Mouse (Mus musculus): ENCODE measurements around the gene Spaca7. TPM values are rescaled to one million over a fixed set of nuclear protein-coding genes. Genes with fewer than 3 reads are reported as not detected.
"Not testable (repeated sequence)": the region's sequence is repeated elsewhere in the genome, so short reads cannot be mapped to it uniquely, and the experiment has no call there.

The Spaca7 gene
- polyA plus RNA-seq, 1 experiment from 2014 or later = not detected

- Histone ChIP-seq H3K4me3 (ENCODE audit: inconsistent target) (no peak overlapping the region), H3K27ac (no peak overlapping the region), H3K36me3 (ENCODE audit: inconsistent target) (no peaks in the 10 kb centered on the region), H3K79me2 (ENCODE audit: inconsistent target) (no peaks in the 10 kb centered on the region)
- WGBS (ENCODE audit: missing documents) = 86% methylated on average over 10 of the region's 10 CpGs
Observed at GRCm38 (mm10) chr8:12565488-12565887, 7.3 kb upstream of the Spaca7 start.

DNA sequence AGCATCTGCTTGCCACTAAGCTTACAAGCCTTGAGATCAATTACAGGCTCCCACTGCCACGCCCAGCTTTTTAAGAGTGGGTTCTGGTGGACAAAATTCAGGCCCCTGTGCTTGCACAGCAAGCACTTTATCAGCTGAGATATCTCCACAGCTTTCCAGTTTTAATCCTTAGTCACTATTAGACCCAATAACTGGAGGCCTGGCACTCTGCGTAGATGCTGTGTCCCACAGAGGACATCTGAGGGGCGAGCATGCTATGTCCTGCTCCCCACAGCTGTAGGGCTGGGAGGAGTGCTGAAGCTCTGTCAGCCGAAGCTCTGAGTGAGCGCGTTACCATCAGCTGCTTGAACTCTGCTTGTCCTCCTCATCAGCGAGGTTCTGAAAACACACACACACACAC lies 6.3 kb upstream of the Spaca7 start:
- H3K4me3 ChIP-seq (ENCODE audit: inconsistent target) = no peak overlapping the region
- 68% methylated on average over 4 of the region's 7 CpGs for WGBS (ENCODE audit: missing documents)

DNA sequence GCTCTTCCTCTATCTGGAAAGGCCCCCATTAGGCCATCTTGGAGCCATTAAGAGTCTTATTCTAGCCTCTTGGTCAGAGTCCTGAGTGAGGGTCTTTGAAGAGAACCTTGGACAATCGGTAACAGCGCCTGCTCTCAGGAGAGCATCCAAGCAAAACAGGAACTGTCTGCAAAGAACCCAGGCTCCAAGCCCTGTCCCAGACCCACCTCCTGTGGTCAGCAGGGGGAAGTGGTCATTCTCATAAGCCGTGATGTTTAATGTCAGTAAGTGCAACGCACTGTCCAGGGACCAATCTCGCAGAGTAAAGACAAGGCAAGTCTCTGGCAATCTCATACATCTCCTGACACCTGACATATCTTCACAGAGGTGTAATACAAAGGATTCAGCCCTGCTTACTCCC lies 3.2 kb downstream of the Spaca7 start:
- Histone ChIP-seq H3K79me2 (ENCODE audit: inconsistent target) (no peaks in the 10 kb centered on the region), H3K4me3 (ENCODE audit: inconsistent target) (no peak overlapping the region), H3K36me3 (ENCODE audit: inconsistent target) (no peaks in the 10 kb centered on the region), H3K27ac (no peak overlapping the region)
- WGBS (ENCODE audit: missing documents) = 43% methylated on average over 5 of the region's 5 CpGs

More for the DNA sequence above, 6.3 kb upstream of the Spaca7 start:
- H3K36me3 ChIP-seq (ENCODE audit: inconsistent target) = no peaks in the 10 kb centered on the region
- no peak overlapping the region for H3K27ac ChIP-seq
- no peaks in the 10 kb centered on the region for H3K79me2 ChIP-seq (ENCODE audit: inconsistent target)

DNA sequence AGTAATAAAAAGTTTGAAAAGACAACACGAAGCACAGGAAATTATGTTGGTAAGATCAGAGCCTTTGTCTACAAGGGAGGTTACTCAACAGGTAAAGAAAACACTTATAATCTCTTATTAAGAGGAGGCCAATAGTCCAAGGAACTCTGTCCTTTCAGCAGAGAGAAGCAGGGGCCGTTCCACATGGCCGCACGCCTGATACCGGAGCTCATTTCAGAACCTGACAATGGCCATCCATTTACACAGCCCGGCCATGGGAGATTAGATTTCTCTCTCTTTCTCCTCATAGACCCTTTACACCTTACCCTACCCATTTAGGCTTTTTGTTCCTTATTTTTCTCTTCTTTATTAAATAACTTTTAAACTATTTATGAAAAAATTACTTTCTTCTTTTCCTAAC lies 3.9 kb downstream of the Spaca7 start:
- no peak overlapping the region for H3K4me3 ChIP-seq (ENCODE audit: inconsistent target)
- WGBS (ENCODE audit: missing documents) = 83% methylated on average over 6 of the region's 6 CpGs
- no peaks in the 10 kb centered on the region for H3K79me2 ChIP-seq (ENCODE audit: inconsistent target)
- H3K36me3 ChIP-seq (ENCODE audit: inconsistent target) = no peaks in the 10 kb centered on the region
- H3K27ac ChIP-seq = no peak overlapping the region

GRCm38 (mm10) chr8:12579339-12579999 lies 6.6 kb downstream of the Spaca7 start:
- not testable (repeated sequence) for H3K27ac ChIP-seq; H3K4me3 ChIP-seq (ENCODE audit: inconsistent target); H3K79me2 ChIP-seq (ENCODE audit: inconsistent target); H3K36me3 ChIP-seq (ENCODE audit: inconsistent target)
- 83% methylated on average over 17 of the region's 19 CpGs for WGBS (ENCODE audit: missing documents)

DNA sequence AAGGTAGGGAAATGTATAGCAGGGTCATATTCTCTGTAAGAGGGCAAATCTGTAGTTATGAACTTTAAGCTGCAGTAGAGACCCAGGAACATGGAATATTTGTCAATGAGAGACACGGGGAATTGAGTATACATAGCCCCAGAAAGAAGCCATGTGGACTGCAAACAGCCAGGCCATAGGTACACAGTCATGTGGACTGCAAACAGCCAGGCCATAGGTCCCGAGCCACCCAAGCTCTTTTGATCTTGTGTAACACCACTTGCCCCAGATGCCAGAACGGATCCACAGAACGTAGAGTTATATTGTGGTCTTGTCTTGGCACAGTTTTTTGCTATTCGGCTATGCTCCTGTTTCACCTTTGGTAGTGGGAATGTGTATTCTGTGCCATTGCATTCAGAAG lies 11.0 kb downstream of the Spaca7 start:
- Histone ChIP-seq H3K27ac (no peak overlapping the region), H3K4me3 (ENCODE audit: inconsistent target) (no peak overlapping the region), H3K36me3 (ENCODE audit: inconsistent target) (no peaks in the 10 kb centered on the region), H3K79me2 (ENCODE audit: inconsistent target) (no peaks in the 10 kb centered on the region)
- WGBS (ENCODE audit: missing documents) = 89% methylated on average over 5 of the region's 5 CpGs

- H3K79me2 ChIP-seq (ENCODE audit: inconsistent target) = no peaks in the 10 kb centered on the region
- WGBS (ENCODE audit: missing documents) = 23% methylated on average over 6 of the region's 6 CpGs
- no peak overlapping the region for H3K27ac ChIP-seq
- no peaks in the 10 kb centered on the region for H3K36me3 ChIP-seq (ENCODE audit: inconsistent target)
- no peak overlapping the region for H3K4me3 ChIP-seq (ENCODE audit: inconsistent target)
Observed at GRCm38 (mm10) chr8:12607223-12607622, 34.4 kb downstream of the Spaca7 start.

DNA sequence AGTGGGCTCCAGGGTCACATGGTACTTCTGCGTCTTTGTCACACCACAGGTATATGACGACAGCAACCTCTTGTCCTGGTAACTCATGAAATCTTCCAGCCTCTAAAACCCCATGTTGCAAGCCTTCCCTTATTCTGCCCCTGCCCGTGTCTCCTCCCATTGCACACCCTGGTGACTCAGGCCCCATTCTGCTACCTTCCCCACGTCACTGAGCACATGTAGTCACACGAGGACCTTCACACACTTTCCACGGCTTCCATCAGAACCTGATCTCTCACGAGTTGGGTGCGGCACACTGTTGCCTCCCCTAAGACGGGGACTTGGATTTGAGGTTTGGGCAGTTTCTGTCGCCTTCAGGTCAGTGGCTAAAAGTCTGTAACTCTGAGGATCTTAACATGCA lies 36.0 kb downstream of the Spaca7 start:
- 71% methylated on average over 10 of the region's 10 CpGs for WGBS (ENCODE audit: missing documents)
- Histone ChIP-seq H3K4me3 (ENCODE audit: inconsistent target) (no peak overlapping the region), H3K36me3 (ENCODE audit: inconsistent target) (no peaks in the 10 kb centered on the region), H3K79me2 (ENCODE audit: inconsistent target) (no peaks in the 10 kb centered on the region), H3K27ac (no peak overlapping the region)

DNA sequence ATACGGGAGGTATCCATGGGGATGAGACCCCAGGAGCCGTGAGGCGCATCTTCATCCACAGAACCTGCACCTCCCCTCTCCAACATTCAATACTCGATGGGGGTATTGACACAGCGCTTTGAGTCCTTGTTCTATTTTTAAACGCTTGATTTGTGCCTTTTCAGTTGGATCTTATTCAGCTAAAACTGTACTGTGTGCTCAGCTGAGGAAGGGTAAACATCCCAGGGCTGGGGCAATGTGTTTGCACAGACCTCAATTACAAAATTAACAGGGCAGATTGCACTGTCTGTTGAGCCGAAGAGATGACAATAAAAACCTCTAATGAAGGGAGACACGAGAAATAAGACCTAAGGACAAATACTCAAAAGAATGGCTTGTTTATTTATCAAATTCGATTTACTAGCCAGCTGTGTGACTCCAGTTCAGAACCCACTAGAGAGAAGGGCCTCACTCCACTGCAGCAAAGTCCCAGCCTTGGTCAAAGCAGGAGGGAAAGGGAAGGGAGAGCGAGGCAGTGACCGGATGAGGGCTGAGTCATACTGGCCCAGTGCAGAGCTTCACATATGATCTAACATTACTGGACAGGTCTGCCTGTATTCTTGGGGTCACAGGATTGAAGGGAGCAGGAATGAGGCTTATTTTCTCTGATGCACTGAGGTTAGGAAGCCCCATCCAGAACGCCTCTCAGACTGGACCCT lies 37.1 kb downstream of the Spaca7 start:
- H3K36me3 ChIP-seq (ENCODE audit: inconsistent target) = peaks cover 8% of the 10 kb centered on the region; the same call in 1 of the 2 replicates
- no peak overlapping the region for H3K27ac ChIP-seq
- H3K4me3 ChIP-seq (ENCODE audit: inconsistent target) = no peak overlapping the region
- H3K79me2 ChIP-seq (ENCODE audit: inconsistent target) = no peaks in the 10 kb centered on the region
- WGBS (ENCODE audit: missing documents) = 78% methylated on average over 12 of the region's 12 CpGs

DNA sequence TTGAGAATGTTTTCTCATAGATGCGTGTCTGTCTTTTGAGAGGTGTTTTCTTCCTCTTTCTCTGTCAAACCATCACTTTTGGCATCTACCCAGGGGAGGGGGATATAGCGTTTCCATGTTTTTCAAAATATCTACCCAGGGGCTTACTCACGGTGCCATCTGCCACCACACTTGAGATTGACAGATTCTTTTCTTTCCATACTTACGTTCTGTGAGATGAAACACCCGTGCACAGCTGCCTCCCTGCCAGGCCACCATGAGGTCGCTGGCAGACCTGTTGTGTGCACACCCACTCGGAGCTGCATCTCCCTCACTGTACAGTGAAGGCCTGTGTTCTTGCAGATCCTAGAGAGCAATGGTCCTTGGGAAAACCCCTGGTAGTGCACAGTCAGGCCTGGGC lies 40.4 kb downstream of the Spaca7 start:
- WGBS (ENCODE audit: missing documents) = 98% methylated on average over 7 of the region's 7 CpGs
- Histone ChIP-seq H3K4me3 (ENCODE audit: inconsistent target) (no peak overlapping the region), H3K79me2 (ENCODE audit: inconsistent target) (no peaks in the 10 kb centered on the region), H3K36me3 (ENCODE audit: inconsistent target) (peaks cover 23% of the 10 kb centered on the region; the same call in 1 of the 2 replicates), H3K27ac (no peak overlapping the region)

DNA sequence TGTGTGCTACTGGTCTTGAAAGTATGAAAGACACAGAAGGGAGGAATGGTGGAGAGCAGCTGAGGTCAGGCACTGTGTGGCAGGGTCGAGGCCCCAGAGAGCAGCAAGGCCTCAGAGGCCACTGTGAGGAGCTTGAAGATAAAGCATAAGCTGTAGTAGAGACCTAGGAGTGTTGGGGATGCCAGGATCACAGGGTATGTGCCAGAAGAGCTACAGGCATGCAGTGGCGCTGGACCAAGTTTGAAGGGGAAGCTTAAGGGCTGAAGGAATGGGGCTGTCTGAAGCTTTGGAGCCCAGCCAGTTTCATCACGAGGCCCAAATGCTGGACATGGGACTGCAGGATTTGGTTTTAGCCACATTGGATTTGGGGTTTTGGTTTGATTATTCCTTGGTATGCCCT lies 44.5 kb downstream of the Spaca7 start:
- not testable (repeated sequence) for H3K4me3 ChIP-seq (ENCODE audit: inconsistent target)
- 91% methylated on average over 3 of the region's 3 CpGs for WGBS (ENCODE audit: missing documents)

DNA sequence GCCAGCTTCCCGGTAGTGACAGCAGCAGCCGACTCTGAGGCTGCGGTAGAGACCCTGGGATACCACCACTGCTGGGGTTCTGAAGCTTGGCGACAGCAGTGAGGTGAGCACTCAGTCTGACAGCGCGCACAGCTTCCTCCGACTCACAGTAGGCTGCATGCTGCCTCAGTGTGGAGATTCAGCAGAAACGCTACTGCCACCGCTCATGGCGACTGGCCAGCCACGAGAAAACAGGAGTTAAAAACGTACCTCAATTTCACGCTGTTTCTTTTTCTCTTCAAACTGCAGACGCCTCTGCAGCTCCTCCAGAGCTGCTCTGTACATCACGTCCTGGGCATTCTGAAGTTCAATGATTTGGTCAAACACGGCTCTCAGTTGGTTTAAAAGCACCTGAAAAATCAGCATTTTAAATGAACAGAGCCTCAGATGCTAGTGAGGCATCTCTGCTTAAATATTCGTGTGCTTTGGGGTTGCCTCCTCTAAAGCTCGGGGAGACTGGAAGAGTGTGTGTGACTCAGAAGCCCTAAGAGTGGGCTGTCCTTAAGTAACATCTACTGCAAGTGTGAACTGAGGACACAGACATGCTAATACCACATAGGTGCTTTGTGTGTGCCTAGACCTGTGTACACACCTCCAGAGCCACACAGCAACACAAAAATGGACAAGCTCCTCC lies 48.9 kb downstream of the Spaca7 start:
- WGBS (ENCODE audit: missing documents) = 96% methylated on average over 18 of the region's 18 CpGs
- no peak overlapping the region for H3K4me3 ChIP-seq (ENCODE audit: inconsistent target)
- H3K36me3 ChIP-seq (ENCODE audit: inconsistent target) = peaks cover 70% of the 10 kb centered on the region
- no peaks in the 10 kb centered on the region for H3K79me2 ChIP-seq (ENCODE audit: inconsistent target)
- no peak overlapping the region for H3K27ac ChIP-seq

More for the DNA sequence above, 44.5 kb downstream of the Spaca7 start:
- not testable (repeated sequence) for H3K27ac ChIP-seq; H3K79me2 ChIP-seq (ENCODE audit: inconsistent target)
- H3K36me3 ChIP-seq (ENCODE audit: inconsistent target) = peaks cover 52% of the 10 kb centered on the region

DNA sequence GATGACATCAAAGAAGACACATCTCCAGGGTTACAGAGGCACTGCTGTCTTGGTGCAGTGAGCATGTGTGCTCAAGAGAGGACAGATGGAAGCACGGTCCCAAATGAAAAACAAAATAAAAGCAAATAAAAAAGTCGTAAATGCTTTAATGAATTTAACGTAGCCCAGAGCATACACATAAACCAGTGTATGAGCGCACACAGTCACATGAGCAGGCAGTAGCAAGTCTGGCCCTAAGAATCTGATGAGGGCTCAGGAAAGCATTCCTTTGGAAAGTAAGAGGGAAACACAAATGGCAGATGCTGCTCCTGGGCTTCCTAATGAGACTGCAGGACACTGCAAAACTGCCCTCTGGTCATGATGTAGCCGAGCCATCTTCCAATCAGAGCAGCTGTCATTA lies 53.1 kb downstream of the Spaca7 start:
- no peak overlapping the region for H3K4me3 ChIP-seq (ENCODE audit: inconsistent target)
- peaks cover 92% of the 10 kb centered on the region for H3K36me3 ChIP-seq (ENCODE audit: inconsistent target)
- no peaks in the 10 kb centered on the region for H3K79me2 ChIP-seq (ENCODE audit: inconsistent target)
- H3K27ac ChIP-seq = no peak overlapping the region
- WGBS (ENCODE audit: missing documents) = 100% methylated on average over 5 of the region's 5 CpGs

DNA sequence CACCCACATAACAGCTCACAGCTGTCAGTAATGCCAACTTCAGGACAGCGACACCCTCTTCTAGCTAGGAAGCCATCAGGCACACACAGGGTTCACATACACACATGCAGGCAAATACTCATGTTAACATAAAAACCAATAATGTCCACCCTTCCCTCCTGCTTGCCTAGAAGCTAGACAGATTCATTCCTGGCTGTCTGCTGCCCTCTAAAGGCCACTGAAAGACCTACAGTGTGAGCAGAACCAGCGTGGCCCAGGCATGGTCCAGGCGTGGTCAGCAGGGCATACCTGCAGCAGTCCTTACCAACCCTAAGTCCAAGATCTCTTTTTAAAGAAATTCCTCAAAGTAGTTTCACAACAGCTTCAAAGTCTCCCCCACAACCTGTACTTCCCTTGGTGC lies 56.2 kb downstream of the Spaca7 start:
- 88% methylated on average over 3 of the region's 3 CpGs for WGBS (ENCODE audit: missing documents)
- no peaks in the 10 kb centered on the region for H3K79me2 ChIP-seq (ENCODE audit: inconsistent target)
- H3K27ac ChIP-seq = no peak overlapping the region
- peaks cover 73% of the 10 kb centered on the region for H3K36me3 ChIP-seq (ENCODE audit: inconsistent target)
- no peak overlapping the region for H3K4me3 ChIP-seq (ENCODE audit: inconsistent target)

DNA sequence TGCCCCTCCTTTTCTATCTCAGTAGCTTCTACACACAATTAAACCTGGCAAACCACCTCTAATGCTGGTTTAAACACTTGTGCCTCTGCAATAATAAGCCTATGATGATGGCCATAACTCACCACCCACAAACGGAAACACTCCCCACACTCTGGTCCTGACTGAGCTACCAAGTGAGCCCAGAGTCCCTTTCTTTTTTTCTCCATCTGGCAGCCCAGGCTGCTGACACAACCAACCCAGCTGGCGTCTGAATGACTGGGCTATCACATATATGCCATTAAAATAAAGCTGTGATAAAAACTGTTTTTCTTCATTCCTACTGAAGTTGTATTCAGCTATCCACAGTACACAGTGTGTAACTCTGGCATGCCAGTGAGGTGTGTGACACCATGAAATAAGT lies 62.5 kb downstream of the Spaca7 start:
- WGBS (ENCODE audit: missing documents) = 92% methylated on average over 2 of the region's 2 CpGs
- Histone ChIP-seq H3K36me3 (ENCODE audit: inconsistent target) (peaks cover 68% of the 10 kb centered on the region; the same call in 1 of the 2 replicates), H3K4me3 (ENCODE audit: inconsistent target) (no peak overlapping the region)

More for the DNA sequence above, 62.5 kb downstream of the Spaca7 start:
- Histone ChIP-seq H3K79me2 (ENCODE audit: inconsistent target) (no peaks in the 10 kb centered on the region), H3K27ac (no peak overlapping the region)
